Mouse (Mus musculus): ENCODE data around the gene Fam234a. TPM values are rescaled to one million over a fixed set of nuclear protein-coding genes. Genes with fewer than 3 reads are reported as not detected.
"Not testable (repeated sequence)": the region's sequence is repeated elsewhere in the genome, so short reads cannot be mapped to it uniquely, and the experiment has no call there.

Fam234a gene
- total and polyA plus RNA-seq, 3 experiments = 0.10 TPM; not detected in 2

DNA sequence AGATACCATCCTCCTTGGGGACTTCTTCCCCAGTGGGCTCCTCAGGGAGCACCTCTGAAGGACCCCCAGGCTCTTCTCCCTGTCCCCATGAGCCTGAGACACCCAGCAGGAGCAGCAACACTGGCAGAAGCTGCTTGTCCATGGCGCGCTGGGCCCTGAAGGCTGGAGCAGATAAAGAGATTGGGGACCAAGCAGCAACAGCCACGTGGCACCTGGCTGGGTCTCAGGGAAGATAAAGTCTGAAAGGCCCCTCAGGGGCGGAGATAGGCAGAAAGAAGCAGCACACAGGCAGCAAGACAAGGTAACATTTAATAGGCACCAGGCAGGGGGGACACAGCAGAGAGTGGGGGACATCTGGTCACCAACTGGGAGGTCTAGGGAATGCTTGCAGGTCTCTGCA lies 45.1 kb downstream of the Fam234a start, which contains the start of gene Pdia2 (continued):
- TF ChIP-seq MXI1 (IDR thresholded peaks at IDR 0.05; ENCODE audit: low read depth, low read length) (peak; percentile 94), NELFE (IDR thresholded peaks at IDR 0.05; ENCODE audit: low read depth, low read length) (0 out of 2 replicates have a peak, but pooled peaks have one; percentile 42), MEF2A (IDR thresholded peaks at IDR 0.05; ENCODE audit: extremely low read depth, insufficient replicate concordance, low read depth, low read length, poor library complexity, severe bottlenecking) (no peak), KAT2A (conservative IDR thresholded peaks at IDR 0.05; ENCODE audit: low read depth, low read length) (no peak), SIN3A (IDR thresholded peaks at IDR 0.05; ENCODE audit: low read length) (peak; percentile 82), MAX (IDR thresholded peaks at IDR 0.05; ENCODE audit: low read length) (peak; percentile 89), ZKSCAN1 (IDR thresholded peaks at IDR 0.05; ENCODE audit: low read depth, low read length) (no peak), POLR2A (IDR thresholded peaks at IDR 0.05; ENCODE audit: control insufficient read depth in 1 of 2, insufficient read depth in 1 of 2, low read depth in 1 of 2, low read length in 2 of 2, poor library complexity in 1 of 2) (peak in 1 of 2 experiments; percentile 72; a peak in 2 of 4 replicates), MYB (IDR thresholded peaks at IDR 0.05; ENCODE audit: low read depth, low read length) (no peak)

DNA sequence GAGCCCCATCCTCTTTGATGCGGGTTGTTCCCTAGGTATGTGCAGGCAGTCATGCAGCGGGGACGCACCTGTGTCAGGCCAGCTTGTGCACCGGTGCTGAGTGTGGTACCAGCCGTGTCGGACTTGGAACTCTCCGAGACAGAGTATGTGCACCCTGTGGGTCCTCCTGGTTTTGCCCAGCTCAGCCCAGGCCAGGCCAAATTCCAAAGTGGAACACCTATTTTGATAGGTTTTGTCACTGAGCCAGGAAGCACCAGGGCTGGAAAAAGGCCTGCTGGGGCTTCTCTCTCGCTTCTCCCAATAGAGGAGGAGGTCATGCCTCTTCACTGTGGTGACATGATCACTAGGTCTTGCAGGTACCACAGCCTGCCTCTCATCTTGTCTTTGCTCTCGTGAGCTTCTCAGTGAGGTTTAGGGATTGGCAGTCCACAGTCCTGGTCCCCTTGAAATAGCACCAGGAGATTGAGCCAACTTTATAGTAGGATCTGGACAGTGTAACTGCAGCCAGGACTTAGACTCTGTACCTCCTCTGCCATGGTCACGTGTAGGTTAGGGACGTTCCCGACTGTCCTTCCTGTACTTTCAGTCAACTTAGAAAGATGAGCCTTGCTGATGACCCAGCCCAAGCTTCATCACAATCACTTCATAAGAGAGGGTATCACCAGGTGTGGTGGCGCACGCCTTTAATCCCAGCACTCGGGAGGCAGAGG lies 51.4 kb downstream of the Fam234a start:
- H3K36me3 ChIP-seq (ENCODE audit: control insufficient read depth in 1 of 2, insufficient read depth in 2 of 2, low read length in 2 of 2) = peaks cover 0 to 5% of the 10 kb centered on the region in 2 experiments; a peak in 1 of 4 replicates
- H3K9me3 ChIP-seq (replicated peaks; ENCODE audit: insufficient read depth, low read length) = no peaks in the 10 kb centered on the region
- H3K79me2 ChIP-seq (ENCODE audit: control insufficient read depth, insufficient read depth, low read length, poor library complexity) = no peaks in the 10 kb centered on the region
- no peaks in the 10 kb centered on the region for H3K4me1 ChIP-seq (ENCODE audit: control insufficient read depth in 1 of 2, insufficient read depth in 2 of 2, low read length in 2 of 2)
- no peak overlapping the region for H3K9ac ChIP-seq (ENCODE audit: control insufficient read depth, low read depth, low read length, poor library complexity, severe bottlenecking)
- H3K27ac ChIP-seq (ENCODE audit: control insufficient read depth, low read depth, low read length) = no peak overlapping the region
- no peak for DNase-seq (ENCODE audit: low read depth, low spot score)
- no peak overlapping the region for H3K4me3 ChIP-seq (ENCODE audit: control insufficient read depth in 1 of 2, insufficient read depth in 1 of 2, low read depth in 2 of 2, low read length in 2 of 2)
- no peaks in the 10 kb centered on the region for H3K27me3 ChIP-seq (ENCODE audit: control insufficient read depth in 1 of 2, insufficient read depth in 2 of 2, low read length in 2 of 2)
- TF ChIP-seq KAT2A (conservative IDR thresholded peaks at IDR 0.05; ENCODE audit: low read depth, low read length) (no peak), MAFK (IDR thresholded peaks at IDR 0.05; ENCODE audit: borderline replicate concordance, low read depth, low read length) (no peak), TAL1 (IDR thresholded peaks at IDR 0.05; ENCODE audit: low read length) (no peak), POLR2AphosphoS2 (IDR thresholded peaks at IDR 0.05; ENCODE audit: low read length) (no peak), MEF2A (IDR thresholded peaks at IDR 0.05; ENCODE audit: extremely low read depth, insufficient replicate concordance, low read depth, low read length, poor library complexity, severe bottlenecking) (no peak), TBP (IDR thresholded peaks at IDR 0.05; ENCODE audit: low read depth, low read length) (no peak), E2F4 (IDR thresholded peaks at IDR 0.05; ENCODE audit: borderline replicate concordance, low read depth, low read length) (no peak), ZKSCAN1 (IDR thresholded peaks at IDR 0.05; ENCODE audit: low read depth, low read length) (no peak), POLR2AphosphoS5 (IDR thresholded peaks at IDR 0.05; ENCODE audit: borderline replicate concordance, low read depth, low read length) (no peak), GABPA (IDR thresholded peaks at IDR 0.05; ENCODE audit: low read depth, low read length) (no peak), UBTF (IDR thresholded peaks at IDR 0.05; ENCODE audit: borderline replicate concordance, insufficient read depth, low read depth, low read length) (no peak), USF2 (IDR thresholded peaks at IDR 0.05; ENCODE audit: borderline replicate concordance in 1 of 2, insufficient read depth in 1 of 2, low read depth in 1 of 2, low read length in 2 of 2) (no peak), CHD1 (IDR thresholded peaks at IDR 0.05; ENCODE audit: low read depth, low read length) (no peak), NELFE (IDR thresholded peaks at IDR 0.05; ENCODE audit: low read depth, low read length) (no peak), RAD21 (IDR thresholded peaks at IDR 0.05; ENCODE audit: low read depth, low read length) (no peak), GATA1 (IDR thresholded peaks at IDR 0.05; ENCODE audit: low read depth, low read length) (no peak), MAZ (IDR thresholded peaks at IDR 0.05; ENCODE audit: low read depth, low read length) (no peak), ELF1 (IDR thresholded peaks at IDR 0.05; ENCODE audit: low read depth, low read length) (no peak), RCOR1 (IDR thresholded peaks at IDR 0.05; ENCODE audit: low read depth, low read length) (no peak)

- not testable (repeated sequence) for DNase-seq (ENCODE audit: low read depth, low spot score); H3K9ac ChIP-seq (ENCODE audit: control insufficient read depth, low read depth, low read length, poor library complexity, severe bottlenecking); H3K79me2 ChIP-seq (ENCODE audit: control insufficient read depth, insufficient read depth, low read length, poor library complexity); H3K36me3 ChIP-seq (ENCODE audit: control insufficient read depth in 1 of 2, insufficient read depth in 2 of 2, low read length in 2 of 2); H3K4me3 ChIP-seq (ENCODE audit: control insufficient read depth in 1 of 2, insufficient read depth in 1 of 2, low read depth in 2 of 2, low read length in 2 of 2); H3K27me3 ChIP-seq (ENCODE audit: control insufficient read depth in 1 of 2, insufficient read depth in 2 of 2, low read length in 2 of 2); H3K4me1 ChIP-seq (ENCODE audit: control insufficient read depth in 1 of 2, insufficient read depth in 2 of 2, low read length in 2 of 2); H3K27ac ChIP-seq (ENCODE audit: control insufficient read depth, low read depth, low read length); H3K9me3 ChIP-seq (replicated peaks; ENCODE audit: insufficient read depth, low read length)
Measured at GRCm38 (mm10) chr17:26191486-26191885, 52.6 kb downstream of the Fam234a start.
